Mouse (Mus musculus) hindbrain, embryonic 10.5 days (tissue): ENCODE results near the gene Haspin. TPM values are rescaled to one million over a fixed set of nuclear protein-coding genes. Genes with fewer than 3 reads are reported as not detected.
"Not testable (repeated sequence)": the region's sequence is repeated elsewhere in the genome, so short reads cannot be mapped to it uniquely, and the experiment has no call there.

ENCODE experiments used
- DNase-seq: peaks from one replicate; pipeline ENCODE4 v3.0.0-alpha.2; 2017; ENCODE audit warnings: low spot score
- H3K27ac ChIP-seq: fragments of 300-500 bp; sonication (generic); 2 replicates; pipeline ENCODE4 v1.5.1; 2016; ENCODE audit warnings: mild to moderate bottlenecking, moderate library complexity
- H3K27me3 ChIP-seq: fragments of 300-500 bp; sonication (generic); 2 replicates; pipeline ENCODE4 v1.6.1; 2016; ENCODE audit warnings: mild to moderate bottlenecking; ENCODE audit not compliant: poor library complexity, insufficient read depth, severe bottlenecking
- H3K36me3 ChIP-seq: fragments of 300-500 bp; sonication (generic); 2 replicates; pipeline ENCODE4 v1.6.1; 2016; ENCODE audit warnings: mild to moderate bottlenecking, moderate library complexity
- H3K4me1 ChIP-seq: fragments of 300-500 bp; sonication (generic); replicated peaks from 2 replicates; pipeline ENCODE4 v1.6.1; 2016; ENCODE audit warnings: mild to moderate bottlenecking
- H3K4me3 ChIP-seq: fragments of 300-500 bp; sonication (generic); 2 replicates; pipeline ENCODE4 v1.5.1; 2016; ENCODE audit warnings: mild to moderate bottlenecking, moderate library complexity
- H3K9me3 ChIP-seq: fragments of 300-500 bp; sonication (generic); 2 replicates; pipeline ENCODE4 v1.6.1; 2016; ENCODE audit warnings: mild to moderate bottlenecking, moderate library complexity
- WGBS: fragments of 180-500 bp; shearing (Covaris S2); methylation state at CpG from one replicate; pipeline ENCODE4 v1.1.7; 2016; 5-methylcytosine and 5-hydroxymethylcytosine counted together
- polyA plus RNA-seq: library from polyadenylated mRNA; unstranded; fragments of >200 nt; fragmentation: Nextera tagmentation; extraction: Ambion mirVana; gene quantifications from 2 replicates; pipeline ENCODE4 v1.2.1, GENCODE M21; 2016

Gene Haspin
- polyA plus RNA-seq, 1 experiment from 2014 or later = 19.8 TPM

GRCm38 (mm10) chr11:73132999-73133398 lies 5.1 kb downstream of the Haspin start:
- peaks cover 78% of the 10 kb centered on the region for H3K36me3 ChIP-seq
- H3K27ac ChIP-seq = no peak overlapping the region
- DNase-seq = no peak
- H3K4me3 ChIP-seq = no peak overlapping the region
- H3K4me1 ChIP-seq = peaks cover 39% of the 10 kb centered on the region
- 95% methylated on average over 6 of the region's 6 CpGs for WGBS
- H3K27me3 ChIP-seq = no peaks in the 10 kb centered on the region
- peaks cover 25% of the 10 kb centered on the region for H3K9me3 ChIP-seq

- peaks cover 21% of the 10 kb centered on the region for H3K4me1 ChIP-seq
- H3K9me3 ChIP-seq = peaks cover 20% of the 10 kb centered on the region
- DNase-seq = no peak
- peaks cover 91% of the 10 kb centered on the region for H3K36me3 ChIP-seq
- no peak overlapping the region for H3K4me3 ChIP-seq
- H3K27ac ChIP-seq = no peak overlapping the region
- no peaks in the 10 kb centered on the region for H3K27me3 ChIP-seq
- 85% methylated on average over 7 of the region's 7 CpGs for WGBS
Measured at GRCm38 (mm10) chr11:73131020-73131419, 7.1 kb downstream of the Haspin start.

- no peak for DNase-seq
- peaks cover 78% of the 10 kb centered on the region for H3K36me3 ChIP-seq
- H3K27me3 ChIP-seq = no peaks in the 10 kb centered on the region
- H3K27ac ChIP-seq = no peak overlapping the region
- 93% methylated on average over 6 of the region's 6 CpGs for WGBS
- no peak overlapping the region for H3K4me3 ChIP-seq
- no peaks in the 10 kb centered on the region for H3K9me3 ChIP-seq
- H3K4me1 ChIP-seq = no peaks in the 10 kb centered on the region
Measured at GRCm38 (mm10) chr11:73126495-73126894, 11.6 kb downstream of the Haspin start.

GRCm38 (mm10) chr11:73111414-73111813 lies 26.7 kb downstream of the Haspin start:
- no peaks in the 10 kb centered on the region for H3K9me3 ChIP-seq
- H3K27me3 ChIP-seq = no peaks in the 10 kb centered on the region
- no peaks in the 10 kb centered on the region for H3K4me1 ChIP-seq
- 60% methylated on average over 6 of the region's 6 CpGs for WGBS
- H3K27ac ChIP-seq = no peak overlapping the region
- no peaks in the 10 kb centered on the region for H3K36me3 ChIP-seq
- no peak for DNase-seq
- H3K4me3 ChIP-seq = no peak overlapping the region

GRCm38 (mm10) chr11:73109941-73110340 lies 28.2 kb downstream of the Haspin start:
- 85% methylated on average over 3 of the region's 3 CpGs for WGBS
- Histone ChIP-seq H3K4me3 (no peak overlapping the region), H3K4me1 (no peaks in the 10 kb centered on the region), H3K9me3 (no peaks in the 10 kb centered on the region), H3K27ac (no peak overlapping the region), H3K27me3 (no peaks in the 10 kb centered on the region), H3K36me3 (no peaks in the 10 kb centered on the region)
- no peak for DNase-seq

GRCm38 (mm10) chr11:73108898-73109625 lies 29.0 kb downstream of the Haspin start:
- Histone ChIP-seq H3K27me3 (no peaks in the 10 kb centered on the region), H3K9me3 (no peaks in the 10 kb centered on the region), H3K36me3 (no peaks in the 10 kb centered on the region), H3K4me1 (no peaks in the 10 kb centered on the region), H3K27ac (no peak overlapping the region), H3K4me3 (no peak overlapping the region)
- 82% methylated on average over 14 of the region's 14 CpGs for WGBS
- no peak for DNase-seq

- 77% methylated on average over 5 of the region's 5 CpGs for WGBS
Measured at GRCm38 (mm10) chr11:73108195-73108897, 29.7 kb downstream of the Haspin start.

GRCm38 (mm10) chr11:73107358-73107757 lies 30.7 kb downstream of the Haspin start:
- not testable (repeated sequence) for DNase-seq, H3K4me1 ChIP-seq, H3K27me3 ChIP-seq, H3K9me3 ChIP-seq, H3K4me3 ChIP-seq, H3K36me3 ChIP-seq, H3K27ac ChIP-seq
- 40% methylated on average over 3 of the region's 3 CpGs for WGBS

More at GRCm38 (mm10) chr11:73108195-73108897, 29.7 kb downstream of the Haspin start:
- no peaks in the 10 kb centered on the region for H3K36me3 ChIP-seq
- H3K4me3 ChIP-seq = no peak overlapping the region
- H3K9me3 ChIP-seq = no peaks in the 10 kb centered on the region
- no peaks in the 10 kb centered on the region for H3K4me1 ChIP-seq
- H3K27me3 ChIP-seq = no peaks in the 10 kb centered on the region
- H3K27ac ChIP-seq = no peak overlapping the region
- DNase-seq = no peak

GRCm38 (mm10) chr11:73105246-73105645 lies 32.8 kb downstream of the Haspin start:
- Histone ChIP-seq H3K36me3 (no peaks in the 10 kb centered on the region), H3K27me3 (no peaks in the 10 kb centered on the region), H3K4me3 (no peak overlapping the region), H3K4me1 (no peaks in the 10 kb centered on the region), H3K9me3 (no peaks in the 10 kb centered on the region), H3K27ac (no peak overlapping the region)
- no peak for DNase-seq
- 78% methylated on average over 2 of the region's 3 CpGs for WGBS

GRCm38 (mm10) chr11:73101308-73101707 lies 36.8 kb downstream of the Haspin start:
- no peak overlapping the region for H3K4me3 ChIP-seq
- H3K4me1 ChIP-seq = no peaks in the 10 kb centered on the region
- no peak overlapping the region for H3K27ac ChIP-seq
- no peaks in the 10 kb centered on the region for H3K27me3 ChIP-seq
- H3K9me3 ChIP-seq = no peaks in the 10 kb centered on the region
- H3K36me3 ChIP-seq = no peaks in the 10 kb centered on the region
- 82% methylated on average over 4 of the region's 4 CpGs for WGBS
- no peak for DNase-seq

- no peaks in the 10 kb centered on the region for H3K27me3 ChIP-seq
- WGBS = 73% methylated on average over 14 of the region's 14 CpGs
Measured at GRCm38 (mm10) chr11:73099976-73100750, 37.9 kb downstream of the Haspin start.

GRCm38 (mm10) chr11:73098860-73099259 lies 39.2 kb downstream of the Haspin start:
- WGBS = 73% methylated on average over 5 of the region's 5 CpGs
- DNase-seq = no peak
- Histone ChIP-seq H3K27ac (no peak overlapping the region), H3K4me3 (no peak overlapping the region), H3K4me1 (no peaks in the 10 kb centered on the region), H3K9me3 (no peaks in the 10 kb centered on the region), H3K27me3 (no peaks in the 10 kb centered on the region), H3K36me3 (no peaks in the 10 kb centered on the region)

More at GRCm38 (mm10) chr11:73099976-73100750, 37.9 kb downstream of the Haspin start:
- H3K36me3 ChIP-seq = no peaks in the 10 kb centered on the region
- DNase-seq = no peak
- no peaks in the 10 kb centered on the region for H3K9me3 ChIP-seq
- H3K4me1 ChIP-seq = no peaks in the 10 kb centered on the region
- no peak overlapping the region for H3K27ac ChIP-seq
- no peak overlapping the region for H3K4me3 ChIP-seq
